Mouse (Mus musculus): ENCODE results near the gene Fcer1a. TPM values are rescaled to one million over a fixed set of nuclear protein-coding genes. Genes with fewer than 3 reads are reported as not detected.
"Not testable (repeated sequence)": the region's sequence is repeated elsewhere in the genome, so short reads cannot be mapped to it uniquely, and the experiment has no call there.

Fcer1a gene
- 0.20 TPM in 1 of 2 replicates, not detected in the other for polyA plus RNA-seq (2015; fragmentation: Nextera tagmentation; extraction: Ambion mirVana)

- Histone ChIP-seq H3K4me2 (no peak within 1 kb of the TSS), H3K27ac (no peak within 1 kb of the TSS), H3K27me3 (no peaks in the 10 kb centered on the region), H3K9ac (no peak within 1 kb of the TSS), H3K4me3 (no peak within 1 kb of the TSS), H3K9me3 (no peaks in the 10 kb centered on the region), H3K4me1 (no peaks in the 10 kb centered on the region), H3K36me3 (no peaks in the 10 kb centered on the region)
- ATAC-seq (ENCODE audit: borderline replicate concordance, extremely low read depth, low FRiP score, low TSS enrichment): no peak
- WGBS: 71% methylated on average over 2 of the region's 2 CpGs
These were observed at the start of gene Fcer1a for GRCm38 (mm10) chr1:173227081-173227480. Gene Fcer1a, minus strand, starts transcription at chr1:173227214.

GRCm38 (mm10) chr1:173265701-173266100 is 38.7 kb upstream of the Fcer1a start, which contains the start of gene Olfr418:
Gene Olfr418, plus strand, starts transcription at chr1:173266001.
- ATAC-seq (ENCODE audit: borderline replicate concordance, extremely low read depth, low FRiP score, low TSS enrichment): no peak

GRCm38 (mm10) chr1:173249888-173250287 is 22.9 kb upstream of the Fcer1a start:
- H3K9me3 ChIP-seq: no peaks in the 10 kb centered on the region
- no peaks in the 10 kb centered on the region for H3K4me1 ChIP-seq
- no peak overlapping the region for H3K27ac ChIP-seq
- H3K9ac ChIP-seq: no peak overlapping the region
- no peaks in the 10 kb centered on the region for H3K36me3 ChIP-seq
- no peak for ATAC-seq (ENCODE audit: borderline replicate concordance, extremely low read depth, low FRiP score, low TSS enrichment)
- no peak overlapping the region for H3K4me3 ChIP-seq
- 78% methylated on average over 3 of the region's 3 CpGs for WGBS
- no peaks in the 10 kb centered on the region for H3K27me3 ChIP-seq
- H3K4me2 ChIP-seq: no peak overlapping the region

More at GRCm38 (mm10) chr1:173265701-173266100, 38.7 kb upstream of the Fcer1a start, which contains the start of gene Olfr418:
- no peak within 1 kb of the TSS for H3K27ac ChIP-seq
- no peak within 1 kb of the TSS for H3K4me2 ChIP-seq
- H3K9ac ChIP-seq: no peak within 1 kb of the TSS
- H3K9me3 ChIP-seq: no peaks in the 10 kb centered on the region
- H3K27me3 ChIP-seq: no peaks in the 10 kb centered on the region
- H3K36me3 ChIP-seq: no peaks in the 10 kb centered on the region
- H3K4me3 ChIP-seq: no peak within 1 kb of the TSS
- no peaks in the 10 kb centered on the region for H3K4me1 ChIP-seq

- H3K4me3 ChIP-seq; ATAC-seq (ENCODE audit: borderline replicate concordance, extremely low read depth, low FRiP score, low TSS enrichment); H3K36me3 ChIP-seq; H3K9me3 ChIP-seq; H3K4me1 ChIP-seq; H3K9ac ChIP-seq; H3K27ac ChIP-seq; H3K27me3 ChIP-seq; H3K4me2 ChIP-seq: not testable (repeated sequence)
- 73% methylated on average over 1 of the region's 1 CpGs for WGBS
These were observed 10.0 kb upstream of the Fcer1a start for GRCm38 (mm10) chr1:173237004-173237403.

- H3K4me1 ChIP-seq: no peaks in the 10 kb centered on the region
- H3K27ac ChIP-seq: no peak overlapping the region
- no peak overlapping the region for H3K4me3 ChIP-seq
- no peaks in the 10 kb centered on the region for H3K9me3 ChIP-seq
- ATAC-seq (ENCODE audit: borderline replicate concordance, extremely low read depth, low FRiP score, low TSS enrichment): no peak
- H3K9ac ChIP-seq: no peak overlapping the region
- WGBS: 83% methylated on average over 3 of the region's 3 CpGs
- H3K4me2 ChIP-seq: no peak overlapping the region
- H3K27me3 ChIP-seq: no peaks in the 10 kb centered on the region
- no peaks in the 10 kb centered on the region for H3K36me3 ChIP-seq
These were observed 10.5 kb downstream of the Fcer1a start for GRCm38 (mm10) chr1:173216481-173216880.

GRCm38 (mm10) chr1:173212092-173212491 is 14.9 kb downstream of the Fcer1a start, which contains the start of gene Olfr1404:
Gene Olfr1404, plus strand, starts transcription at chr1:173212392.
- no peak within 1 kb of the TSS for H3K27ac ChIP-seq
- H3K4me2 ChIP-seq: no peak within 1 kb of the TSS
- H3K27me3 ChIP-seq: no peaks in the 10 kb centered on the region
- WGBS: 56% methylated on average over 5 of the region's 5 CpGs
- ATAC-seq (ENCODE audit: borderline replicate concordance, extremely low read depth, low FRiP score, low TSS enrichment): no peak
- no peak within 1 kb of the TSS for H3K9ac ChIP-seq
- H3K4me3 ChIP-seq: no peak within 1 kb of the TSS
- H3K4me1 ChIP-seq: no peaks in the 10 kb centered on the region
- no peaks in the 10 kb centered on the region for H3K9me3 ChIP-seq
- H3K36me3 ChIP-seq: no peaks in the 10 kb centered on the region

- H3K9me3 ChIP-seq: no peaks in the 10 kb centered on the region
- no peaks in the 10 kb centered on the region for H3K36me3 ChIP-seq
- no peak for ATAC-seq (ENCODE audit: borderline replicate concordance, extremely low read depth, low FRiP score, low TSS enrichment)
- no peak within 1 kb of the TSS for H3K27ac ChIP-seq
- H3K4me1 ChIP-seq: no peaks in the 10 kb centered on the region
- H3K27me3 ChIP-seq: no peaks in the 10 kb centered on the region
- 75% methylated on average over 5 of the region's 5 CpGs for WGBS
- no peak within 1 kb of the TSS for H3K4me3 ChIP-seq
- H3K9ac ChIP-seq: no peak within 1 kb of the TSS
- no peak within 1 kb of the TSS for H3K4me2 ChIP-seq
These were observed 29.5 kb downstream of the Fcer1a start, which contains the start of gene Olfr218 for GRCm38 (mm10) chr1:173197508-173197907. Gene Olfr218, plus strand, starts transcription at chr1:173197808.

GRCm38 (mm10) chr1:173196359-173196758 is 30.7 kb downstream of the Fcer1a start:
- H3K9me3 ChIP-seq: no peaks in the 10 kb centered on the region
- ATAC-seq (ENCODE audit: borderline replicate concordance, extremely low read depth, low FRiP score, low TSS enrichment): no peak

GRCm38 (mm10) chr1:173192059-173192458 is 35.0 kb downstream of the Fcer1a start:
- no peak overlapping the region for H3K4me3 ChIP-seq
- WGBS: 50% methylated on average over 3 of the region's 3 CpGs
- no peak overlapping the region for H3K9ac ChIP-seq
- no peak overlapping the region for H3K27ac ChIP-seq
- no peaks in the 10 kb centered on the region for H3K9me3 ChIP-seq
- ATAC-seq (ENCODE audit: borderline replicate concordance, extremely low read depth, low FRiP score, low TSS enrichment): no peak
- H3K36me3 ChIP-seq: no peaks in the 10 kb centered on the region
- H3K27me3 ChIP-seq: no peaks in the 10 kb centered on the region
- H3K4me2 ChIP-seq: no peak overlapping the region
- H3K4me1 ChIP-seq: no peaks in the 10 kb centered on the region

More at GRCm38 (mm10) chr1:173196359-173196758, 30.7 kb downstream of the Fcer1a start:
- H3K4me2 ChIP-seq: no peak overlapping the region
- H3K27ac ChIP-seq: no peak overlapping the region
- H3K4me1 ChIP-seq: no peaks in the 10 kb centered on the region
- no peak overlapping the region for H3K9ac ChIP-seq
- 78% methylated on average over 2 of the region's 2 CpGs for WGBS
- no peaks in the 10 kb centered on the region for H3K36me3 ChIP-seq
- no peak overlapping the region for H3K4me3 ChIP-seq
- no peaks in the 10 kb centered on the region for H3K27me3 ChIP-seq

- no peak for ATAC-seq (ENCODE audit: borderline replicate concordance, extremely low read depth, low FRiP score, low TSS enrichment)
- Histone ChIP-seq H3K4me2 (no peak within 1 kb of the TSS), H3K27me3 (no peaks in the 10 kb centered on the region), H3K4me1 (no peaks in the 10 kb centered on the region), H3K9ac (no peak within 1 kb of the TSS), H3K9me3 (no peaks in the 10 kb centered on the region), H3K36me3 (no peaks in the 10 kb centered on the region), H3K4me3 (no peak within 1 kb of the TSS), H3K27ac (no peak within 1 kb of the TSS)
- WGBS: 54% methylated on average over 3 of the region's 3 CpGs
These were observed 36.5 kb downstream of the Fcer1a start, which contains the start of gene Olfr1406 for GRCm38 (mm10) chr1:173190540-173190939. Gene Olfr1406, minus strand, starts transcription at chr1:173190640.

- H3K36me3 ChIP-seq: no peaks in the 10 kb centered on the region
- no peaks in the 10 kb centered on the region for H3K4me1 ChIP-seq
- ATAC-seq (ENCODE audit: borderline replicate concordance, extremely low read depth, low FRiP score, low TSS enrichment): no peak
- H3K4me2 ChIP-seq: no peak overlapping the region
- H3K27me3 ChIP-seq: no peaks in the 10 kb centered on the region
- H3K27ac ChIP-seq: no peak overlapping the region
- no peak overlapping the region for H3K4me3 ChIP-seq
- no peak overlapping the region for H3K9ac ChIP-seq
- no peaks in the 10 kb centered on the region for H3K9me3 ChIP-seq
These were observed 52.7 kb downstream of the Fcer1a start for GRCm38 (mm10) chr1:173174154-173174842.
